Mouse (Mus musculus) liver, embryonic 14.5 days (tissue): ENCODE measurements around the gene Wdr46. TPM values are rescaled to one million over a fixed set of nuclear protein-coding genes. Genes with fewer than 3 reads are reported as not detected.

ENCODE experiments used
- ATAC-seq: fragments of 200-750 bp; cut with Nextera tagmentation; 2 replicates; pipeline ENCODE4 v1.8.0; 2017; ENCODE audit warnings: moderate number of reproducible peaks, mild to moderate bottlenecking, moderate library complexity; ENCODE audit not compliant: insufficient read depth
- DNase-seq, 3 experiments: peaks; one replicate each; pipeline ENCODE4 v3.0.0-alpha.2; 2012 to 2013; ENCODE audit warnings: low read depth in 3 of 3, low spot score in 3 of 3
- H3K27ac ChIP-seq: fragments of 300-500 bp; sonication (generic); 2 replicates; pipeline ENCODE4 v1.5.1; 2014; ENCODE audit warnings: moderate library complexity, mild to moderate bottlenecking, control low read depth, inconsistent platforms
- H3K27me3 ChIP-seq: fragments of 300-500 bp; sonication (generic); 2 replicates; pipeline ENCODE4 v1.6.1; 2014; ENCODE audit warnings: mild to moderate bottlenecking, low read length, moderate library complexity; ENCODE audit not compliant: control insufficient read depth, insufficient read depth
- H3K36me3 ChIP-seq: fragments of 300-500 bp; sonication (generic); replicated peaks from 2 replicates; pipeline ENCODE4 v1.6.1; 2014; ENCODE audit warnings: low read depth; ENCODE audit not compliant: control insufficient read depth, insufficient read depth
- H3K4me1 ChIP-seq, 2 experiments: fragments of 200-500 bp in 1 of 2; fragments of 300-500 bp in 1 of 2; sonication (generic) in 1 of 2; replicated peaks; 2 replicates each; pipeline ENCODE4 v1.6.1; 2012 to 2014; ENCODE audit warnings: antibody characterized with exemption in 1 of 2, inconsistent platforms in 1 of 2, low read length in 1 of 2; ENCODE audit not compliant: control insufficient read depth in 2 of 2, insufficient read depth in 2 of 2
- H3K4me2 ChIP-seq: fragments of 300-500 bp; sonication (generic); 2 replicates; pipeline ENCODE4 v1.6.1; 2014; ENCODE audit warnings: low read depth, mild to moderate bottlenecking, control low read depth, moderate library complexity
- H3K4me3 ChIP-seq, 2 experiments: fragments of 200-500 bp in 1 of 2; fragments of 300-500 bp in 1 of 2; sonication (generic) in 1 of 2; 2 replicates each; pipeline ENCODE4 v1.5.1; 2012 to 2014; ENCODE audit warnings: low read depth in 2 of 2, low read length in 2 of 2, mild to moderate bottlenecking in 2 of 2, control low read depth in 1 of 2, inconsistent platforms in 1 of 2, moderate library complexity in 1 of 2; ENCODE audit not compliant: insufficient read depth in 1 of 2
- H3K9ac ChIP-seq: fragments of 300-500 bp; sonication (generic); replicated peaks from 2 replicates; pipeline ENCODE4 v1.6.1; 2014; ENCODE audit warnings: mild to moderate bottlenecking, control low read depth, moderate library complexity
- H3K9me3 ChIP-seq: fragments of 300-500 bp; sonication (generic); 2 replicates; pipeline ENCODE4 v1.6.1; 2016; ENCODE audit warnings: low read length, mixed read lengths; ENCODE audit not compliant: control insufficient read depth
- CTCF ChIP-seq: IDR thresholded peaks from 2 replicates; pipeline ENCODE4 v1.5.1; 2016; ENCODE audit warnings: antibody characterized with exemption, low read depth, control low read depth
- EP300 ChIP-seq: IDR thresholded peaks from 2 replicates; pipeline ENCODE4 v1.6.1; 2016; ENCODE audit warnings: antibody characterized with exemption, low read depth
- WGBS: fragments of 180-500 bp; shearing (Covaris S2); extraction: QIAGEN DNeasy Blood & Tissue Kit; methylation state at CpG from one replicate; pipeline ENCODE4 v1.1.7; 2014; ENCODE audit not compliant: insufficient replicate concordance; 5-methylcytosine and 5-hydroxymethylcytosine counted together
- polyA plus RNA-seq, 2 experiments: library from polyadenylated mRNA; depleted of rRNA in 1 of 2; stranded (reverse) in 1 of 2; unstranded in 1 of 2; fragments of >200 nt; fragmentation: Nextera tagmentation in 1 of 2; extraction: Ambion mirVana in 1 of 2; gene quantifications; 2 replicates each; pipeline versions ENCODE4 v1.2.1 to v1.2.3; 2012 to 2014

Wdr46 gene
- polyA plus RNA-seq, 2 experiments: 8.0 to 18.9 TPM

GRCm38 (mm10) chr17:33956336-33956735 lies 15.9 kb downstream of the Wdr46 start:
- WGBS: 5% methylated on average over 10 of the region's 10 CpGs
- TF ChIP-seq CTCF: no peak
- no peak for TF ChIP-seq EP300

GRCm38 (mm10) chr17:33957493-33957892 lies 17.0 kb downstream of the Wdr46 start:
- H3K9me3 ChIP-seq: no peaks in the 10 kb centered on the region
- H3K4me2 ChIP-seq: no peak overlapping the region
- no peak overlapping the region for H3K27ac ChIP-seq
- WGBS: 76% methylated on average over 6 of the region's 6 CpGs
- DNase-seq (no peak), ATAC-seq (no peak)
- no peaks in the 10 kb centered on the region for H3K27me3 ChIP-seq
- TF ChIP-seq EP300: no peak
- TF ChIP-seq CTCF: no peak
- H3K36me3 ChIP-seq: peaks cover 21% of the 10 kb centered on the region
- no peak overlapping the region for H3K4me3 ChIP-seq
- H3K9ac ChIP-seq: no peak overlapping the region
- peaks cover 14 to 15% of the 10 kb centered on the region in 2 experiments for H3K4me1 ChIP-seq

More at GRCm38 (mm10) chr17:33956336-33956735, 15.9 kb downstream of the Wdr46 start:
- Histone ChIP-seq H3K9ac (peak overlapping the region; percentile 94), H3K4me2 (peak overlapping the region; percentile 82), H3K4me1 (peaks cover 15 to 18% of the 10 kb centered on the region in 2 experiments), H3K36me3 (peaks cover 28% of the 10 kb centered on the region), H3K27ac (peak overlapping the region; percentile 67), H3K4me3 (peak overlapping the region; percentile 82 to 91), H3K9me3 (no peaks in the 10 kb centered on the region), H3K27me3 (no peaks in the 10 kb centered on the region)
- DNase-seq (no peak), ATAC-seq (no peak)

GRCm38 (mm10) chr17:33958451-33958850 lies 18.0 kb downstream of the Wdr46 start:
- Histone ChIP-seq H3K9me3 (no peaks in the 10 kb centered on the region), H3K4me2 (no peak overlapping the region), H3K4me3 (no peak overlapping the region), H3K4me1 (peaks cover 5 to 11% of the 10 kb centered on the region in 2 experiments), H3K27me3 (no peaks in the 10 kb centered on the region), H3K36me3 (peaks cover 12% of the 10 kb centered on the region), H3K27ac (no peak overlapping the region), H3K9ac (no peak overlapping the region)
- ATAC-seq: no peak
- WGBS: 89% methylated on average over 11 of the region's 11 CpGs
- DNase-seq: no peak
- TF ChIP-seq CTCF (no peak), EP300 (no peak)

GRCm38 (mm10) chr17:33959135-33959534 lies 18.7 kb downstream of the Wdr46 start:
- no peak for TF ChIP-seq EP300
- TF ChIP-seq CTCF: no peak
- Histone ChIP-seq H3K4me2 (no peak overlapping the region), H3K27ac (no peak overlapping the region), H3K27me3 (no peaks in the 10 kb centered on the region), H3K36me3 (peaks cover 5% of the 10 kb centered on the region), H3K9me3 (no peaks in the 10 kb centered on the region), H3K9ac (no peak overlapping the region), H3K4me3 (no peak overlapping the region), H3K4me1 (peaks cover 3 to 8% of the 10 kb centered on the region in 2 experiments)
- WGBS: 88% methylated on average over 13 of the region's 13 CpGs
- ATAC-seq (no peak), DNase-seq (no peak)

- H3K27me3 ChIP-seq: no peaks in the 10 kb centered on the region
Measured at GRCm38 (mm10) chr17:33959948-33960347, 19.5 kb downstream of the Wdr46 start.

More at GRCm38 (mm10) chr17:33959948-33960347, 19.5 kb downstream of the Wdr46 start:
- H3K27ac ChIP-seq: no peak overlapping the region
- H3K4me2 ChIP-seq: no peak overlapping the region
- no peak for DNase-seq
- H3K4me1 ChIP-seq: peaks cover 3 to 8% of the 10 kb centered on the region in 2 experiments
- no peak overlapping the region for H3K9ac ChIP-seq
- no peak overlapping the region for H3K4me3 ChIP-seq
- ATAC-seq: no peak
- WGBS: 89% methylated on average over 15 of the region's 15 CpGs
- no peaks in the 10 kb centered on the region for H3K9me3 ChIP-seq
- no peak for TF ChIP-seq EP300
- no peak for TF ChIP-seq CTCF
- no peaks in the 10 kb centered on the region; the same call in 1 of the 2 replicates for H3K36me3 ChIP-seq
